Mouse (Mus musculus): ENCODE measurements around the gene Dnlz. TPM values are rescaled to one million over a fixed set of nuclear protein-coding genes. Genes with fewer than 3 reads are reported as not detected.

Dnlz gene
- 23.1 and 24.9 TPM in 2 replicates for polyA plus RNA-seq (2015; fragmentation: Nextera tagmentation; extraction: Ambion mirVana)

- peak; percentile 82 for ATAC-seq (replicated peaks; ENCODE audit: extremely low read depth, insufficient read depth, low FRiP score)
- H3K9ac ChIP-seq (ENCODE audit: low read length): peak within 1 kb of the TSS; percentile 97
- H3K4me1 ChIP-seq (ENCODE audit: control insufficient read depth, insufficient read depth, low read length): peaks cover 19% of the 10 kb centered on the region
- 2% methylated on average over 62 of the region's 62 CpGs for WGBS
- H3K9me3 ChIP-seq (replicated peaks; ENCODE audit: control insufficient read depth, low read length): no peaks in the 10 kb centered on the region
- peak within 1 kb of the TSS; percentile 84 for H3K27ac ChIP-seq (ENCODE audit: low read length)
- peaks cover 9% of the 10 kb centered on the region for H3K36me3 ChIP-seq (ENCODE audit: control insufficient read depth, insufficient read depth)
- peak within 1 kb of the TSS; percentile 89 for H3K4me3 ChIP-seq (ENCODE audit: low read length)
- H3K27me3 ChIP-seq (ENCODE audit: control insufficient read depth, insufficient read depth, low read length): no peaks in the 10 kb centered on the region
- peak within 1 kb of the TSS; percentile 99 for H3K4me2 ChIP-seq (ENCODE audit: low read depth, low read length)
Measured at GRCm38 (mm10) chr2:26351358-26352290, at the start of gene Dnlz. Gene Dnlz (minus strand): TSS chr2:26352110.

- 88% methylated on average over 4 of the region's 4 CpGs for WGBS
- peaks cover 46% of the 10 kb centered on the region for H3K36me3 ChIP-seq (ENCODE audit: control insufficient read depth, insufficient read depth)
- no peak overlapping the region for H3K4me2 ChIP-seq (ENCODE audit: low read depth, low read length)
- no peaks in the 10 kb centered on the region for H3K27me3 ChIP-seq (ENCODE audit: control insufficient read depth, insufficient read depth, low read length)
- H3K9ac ChIP-seq (ENCODE audit: low read length): no peak overlapping the region
- H3K4me1 ChIP-seq (ENCODE audit: control insufficient read depth, insufficient read depth, low read length): peaks cover 3% of the 10 kb centered on the region
- no peaks in the 10 kb centered on the region for H3K9me3 ChIP-seq (replicated peaks; ENCODE audit: control insufficient read depth, low read length)
- H3K4me3 ChIP-seq (ENCODE audit: low read length): no peak overlapping the region
- ATAC-seq (replicated peaks; ENCODE audit: extremely low read depth, insufficient read depth, low FRiP score): no peak
- no peak overlapping the region for H3K27ac ChIP-seq (ENCODE audit: low read length)
Measured at GRCm38 (mm10) chr2:26401023-26401422, 49.1 kb upstream of the Dnlz start.

- H3K4me3 ChIP-seq (ENCODE audit: low read length): no peak overlapping the region
- no peaks in the 10 kb centered on the region for H3K27me3 ChIP-seq (ENCODE audit: control insufficient read depth, insufficient read depth, low read length)
- H3K4me2 ChIP-seq (ENCODE audit: low read depth, low read length): no peak overlapping the region
- no peak overlapping the region for H3K27ac ChIP-seq (ENCODE audit: low read length)
- peaks cover 53% of the 10 kb centered on the region for H3K36me3 ChIP-seq (ENCODE audit: control insufficient read depth, insufficient read depth)
- 82% methylated on average over 5 of the region's 5 CpGs for WGBS
- no peaks in the 10 kb centered on the region for H3K9me3 ChIP-seq (replicated peaks; ENCODE audit: control insufficient read depth, low read length)
- H3K9ac ChIP-seq (ENCODE audit: low read length): no peak overlapping the region
- no peaks in the 10 kb centered on the region; the same call in none of the 2 replicates for H3K4me1 ChIP-seq (ENCODE audit: control insufficient read depth, insufficient read depth, low read length)
- ATAC-seq (replicated peaks; ENCODE audit: extremely low read depth, insufficient read depth, low FRiP score): no peak
Measured at GRCm38 (mm10) chr2:26400296-26400695, 48.4 kb upstream of the Dnlz start.

- Histone ChIP-seq H3K4me1 (ENCODE audit: control insufficient read depth, insufficient read depth, low read length) (no peaks in the 10 kb centered on the region; the same call in 1 of the 2 replicates), H3K4me3 (ENCODE audit: low read length) (no peak overlapping the region), H3K9me3 (replicated peaks; ENCODE audit: control insufficient read depth, low read length) (no peaks in the 10 kb centered on the region), H3K27ac (ENCODE audit: low read length) (no peak overlapping the region), H3K4me2 (ENCODE audit: low read depth, low read length) (no peak overlapping the region), H3K36me3 (ENCODE audit: control insufficient read depth, insufficient read depth) (peaks cover 59% of the 10 kb centered on the region), H3K9ac (ENCODE audit: low read length) (no peak overlapping the region), H3K27me3 (ENCODE audit: control insufficient read depth, insufficient read depth, low read length) (no peaks in the 10 kb centered on the region)
- WGBS: 61% methylated on average over 5 of the region's 5 CpGs
- no peak for ATAC-seq (replicated peaks; ENCODE audit: extremely low read depth, insufficient read depth, low FRiP score)
Measured at GRCm38 (mm10) chr2:26399647-26400046, 47.7 kb upstream of the Dnlz start.

DNA sequence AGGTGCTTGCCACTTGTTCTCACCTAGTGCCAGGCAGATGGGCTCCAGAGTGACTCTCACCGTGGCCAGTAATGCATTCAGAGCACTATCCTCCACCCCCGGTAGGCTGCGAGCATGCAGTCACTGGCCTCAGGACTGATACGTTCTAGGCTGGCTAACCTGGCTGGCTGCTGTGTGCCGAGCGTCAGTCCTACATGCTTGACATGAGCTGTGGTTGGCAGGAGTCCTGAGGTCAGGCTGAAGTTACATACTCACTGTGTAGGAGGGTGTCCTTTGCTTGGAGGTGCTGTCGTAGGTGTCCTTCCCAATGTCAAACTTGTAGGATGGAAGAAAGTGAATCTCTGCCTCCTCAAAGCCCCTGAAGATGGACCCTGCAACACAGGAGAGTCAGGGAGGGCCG is 47.1 kb upstream of the Dnlz start:
- 0 out of 2 replicates have a peak, but pooled peaks have one; percentile 15 for ATAC-seq (replicated peaks; ENCODE audit: extremely low read depth, insufficient read depth, low FRiP score)
- H3K27me3 ChIP-seq (ENCODE audit: control insufficient read depth, insufficient read depth, low read length): no peaks in the 10 kb centered on the region
- H3K9ac ChIP-seq (ENCODE audit: low read length): no peak overlapping the region
- no peak overlapping the region for H3K4me3 ChIP-seq (ENCODE audit: low read length)
- no peak overlapping the region for H3K4me2 ChIP-seq (ENCODE audit: low read depth, low read length)
- WGBS: 81% methylated on average over 8 of the region's 8 CpGs
- peaks cover 64% of the 10 kb centered on the region for H3K36me3 ChIP-seq (ENCODE audit: control insufficient read depth, insufficient read depth)
- H3K4me1 ChIP-seq (ENCODE audit: control insufficient read depth, insufficient read depth, low read length): no peaks in the 10 kb centered on the region; the same call in 1 of the 2 replicates
- no peak overlapping the region for H3K27ac ChIP-seq (ENCODE audit: low read length)
- no peaks in the 10 kb centered on the region for H3K9me3 ChIP-seq (replicated peaks; ENCODE audit: control insufficient read depth, low read length)

GRCm38 (mm10) chr2:26391617-26392016 is 39.7 kb upstream of the Dnlz start:
- Histone ChIP-seq H3K9ac (ENCODE audit: low read length) (no peak overlapping the region), H3K4me3 (ENCODE audit: low read length) (no peak overlapping the region), H3K9me3 (replicated peaks; ENCODE audit: control insufficient read depth, low read length) (no peaks in the 10 kb centered on the region), H3K4me2 (ENCODE audit: low read depth, low read length) (no peak overlapping the region), H3K27ac (ENCODE audit: low read length) (no peak overlapping the region), H3K4me1 (ENCODE audit: control insufficient read depth, insufficient read depth, low read length) (peaks cover 11% of the 10 kb centered on the region), H3K36me3 (ENCODE audit: control insufficient read depth, insufficient read depth) (peaks cover 56% of the 10 kb centered on the region), H3K27me3 (ENCODE audit: control insufficient read depth, insufficient read depth, low read length) (no peaks in the 10 kb centered on the region)
- 86% methylated on average over 6 of the region's 6 CpGs for WGBS
- ATAC-seq (replicated peaks; ENCODE audit: extremely low read depth, insufficient read depth, low FRiP score): no peak

GRCm38 (mm10) chr2:26390954-26391353 is 39.0 kb upstream of the Dnlz start:
- H3K4me3 ChIP-seq (ENCODE audit: low read length): no peak overlapping the region
- WGBS: 83% methylated on average over 3 of the region's 3 CpGs
- no peak overlapping the region for H3K4me2 ChIP-seq (ENCODE audit: low read depth, low read length)
- H3K36me3 ChIP-seq (ENCODE audit: control insufficient read depth, insufficient read depth): peaks cover 54% of the 10 kb centered on the region
- H3K27ac ChIP-seq (ENCODE audit: low read length): no peak overlapping the region
- H3K9ac ChIP-seq (ENCODE audit: low read length): no peak overlapping the region
- no peak for ATAC-seq (replicated peaks; ENCODE audit: extremely low read depth, insufficient read depth, low FRiP score)
- H3K4me1 ChIP-seq (ENCODE audit: control insufficient read depth, insufficient read depth, low read length): peaks cover 11% of the 10 kb centered on the region
- H3K27me3 ChIP-seq (ENCODE audit: control insufficient read depth, insufficient read depth, low read length): no peaks in the 10 kb centered on the region
- no peaks in the 10 kb centered on the region for H3K9me3 ChIP-seq (replicated peaks; ENCODE audit: control insufficient read depth, low read length)

DNA sequence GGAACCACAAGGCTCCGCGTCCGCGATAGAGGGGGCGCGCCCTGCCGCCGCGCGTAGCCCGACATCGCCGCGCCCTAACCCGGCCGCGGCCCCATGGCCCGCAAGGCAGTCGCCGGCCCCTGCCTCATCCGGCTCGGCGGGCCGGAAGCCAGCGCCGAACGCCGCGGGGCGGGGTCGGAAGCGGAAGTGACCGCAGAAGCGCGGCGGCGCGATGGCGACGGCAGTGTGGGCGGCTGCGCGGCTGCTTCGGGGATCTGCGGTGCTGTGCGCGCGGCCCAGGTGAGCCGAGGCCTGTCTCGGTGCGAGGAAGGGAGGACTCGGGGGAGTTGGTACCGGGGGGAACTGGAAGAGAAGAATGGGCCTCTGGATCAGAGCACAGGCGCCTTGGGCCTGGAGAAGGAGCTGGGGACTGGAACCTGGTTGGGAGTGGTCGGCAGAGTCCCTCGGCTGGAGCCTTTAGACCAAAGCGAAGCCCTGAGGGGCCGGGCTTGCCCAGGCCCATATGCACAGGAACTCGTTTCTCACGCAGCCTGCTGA is 37.3 kb upstream of the Dnlz start, which contains the start of the genes Entr1 and Pmpca:
Entr1 (minus strand) TSS at position 163 of the 537 bp plus-strand sequence.
Pmpca (plus strand) TSS at position 186 of the 537 bp plus-strand sequence.
- ATAC-seq (replicated peaks; ENCODE audit: extremely low read depth, insufficient read depth, low FRiP score): peak; percentile 87
- Histone ChIP-seq H3K9ac (ENCODE audit: low read length) (peak within 1 kb of the TSS; percentile 90), H3K27me3 (ENCODE audit: control insufficient read depth, insufficient read depth, low read length) (no peaks in the 10 kb centered on the region), H3K36me3 (ENCODE audit: control insufficient read depth, insufficient read depth) (peaks cover 52% of the 10 kb centered on the region), H3K4me2 (ENCODE audit: low read depth, low read length) (peak within 1 kb of the TSS; percentile 94), H3K4me1 (ENCODE audit: control insufficient read depth, insufficient read depth, low read length) (peaks cover 11% of the 10 kb centered on the region), H3K4me3 (ENCODE audit: low read length) (peak within 1 kb of the TSS; percentile 92), H3K9me3 (replicated peaks; ENCODE audit: control insufficient read depth, low read length) (no peaks in the 10 kb centered on the region), H3K27ac (ENCODE audit: low read length) (peak within 1 kb of the TSS; percentile 43; the same call in 1 of the 2 replicates)
- WGBS: under 1% methylated on average over 60 of the region's 60 CpGs

Data from heart, embryonic 16.5 days (tissue).